Mouse (Mus musculus): ENCODE results near the gene Serinc1.

GRCm38 (mm10) chr10:57481717-57482116 lies 50.6 kb downstream of the Serinc1 start:
- TF ChIP-seq CTCF (IDR thresholded peaks at IDR 0.05; ENCODE audit: insufficient read depth, low read depth, low read length) = no peak
- no peak for TF ChIP-seq POLR2A (IDR thresholded peaks at IDR 0.05; ENCODE audit: insufficient read depth, low read depth, low read length)
